8 mouse cellular contexts compared by ENCODE assay signal in the genomic region with DNA sequence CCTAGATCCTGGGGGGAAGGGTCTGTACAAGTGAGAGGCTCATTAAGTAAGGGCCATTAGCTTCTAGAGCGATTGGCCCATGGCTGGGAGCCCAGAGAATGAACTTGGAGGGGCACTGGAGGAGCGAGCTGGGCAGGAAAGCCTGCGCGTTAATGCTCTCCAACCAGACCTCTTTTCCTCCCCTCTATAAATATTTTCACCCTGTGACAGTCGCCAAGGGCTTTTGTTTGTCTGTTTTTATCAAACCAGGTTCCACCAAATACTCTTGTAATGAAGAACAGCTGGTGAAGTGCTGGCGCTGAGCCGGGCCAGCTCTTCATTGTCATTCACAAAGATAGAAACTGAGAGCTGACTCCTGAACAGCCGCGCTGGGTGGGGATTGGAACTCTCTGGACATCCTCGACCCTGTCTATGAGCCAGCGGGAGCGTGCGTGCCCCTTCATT.
A peak's percentile ranks its signal among the peaks of the same experiment; 100 is the strongest.
DNase-seq lines count a peak whose midpoint lies in the region; ATAC-seq lines count a peak whose summit lies in the region.

No protein-coding gene starts in this region.

- peak; percentile 19 to 27 for DNase-seq in adrenal gland, postnatal 36 days
- no peak for DNase-seq in adrenal gland, postnatal 25 days
- DNase-seq in ES-CJ7 (ENCODE audit: low read depth, low spot score) (peak; percentile 47), adipocyte (ENCODE audit: low spot score) (no peak)
- peak; percentile 35 to 72 for DNase-seq in gastrocnemius, adult 8-10 months (ENCODE audit: low spot score in 2 of 2)
- peak; percentile 60 for DNase-seq in lung, postnatal 36 days

- ATAC-seq in hindbrain, embryonic 13.5 days (ENCODE audit: low FRiP score), result peak; percentile 90
- no peak for ATAC-seq in frontal cortex, adult (ENCODE audit: low TSS enrichment)

- H3K4me2 ChIP-seq in hindbrain, embryonic 13.5 days, result peak overlapping the region; percentile 42

- H3K4me1 ChIP-seq in hindbrain, embryonic 13.5 days (replicated peaks), result peaks cover 30% of the 10 kb centered on the region

- no peaks in the 10 kb centered on the region for H3K36me3 ChIP-seq in hindbrain, embryonic 13.5 days

- 15% methylated on average over 13 of the region's 13 CpGs for WGBS in hindbrain, embryonic 13.5 days

- no peaks in the 10 kb centered on the region for H3K27me3 ChIP-seq in hindbrain, embryonic 13.5 days

- no peaks in the 10 kb centered on the region for H3K9me3 ChIP-seq in hindbrain, embryonic 13.5 days

- no peak overlapping the region for H3K4me3 ChIP-seq in hindbrain, embryonic 13.5 days

- H3K9ac ChIP-seq in hindbrain, embryonic 13.5 days, result no peak overlapping the region

- H3K27ac ChIP-seq in hindbrain, embryonic 13.5 days, result peak overlapping the region; percentile 90

Comparison
In these comparisons a context has a peak if more than half of its experiments do, and no peak if none do; other contexts are left out.
1. DNase-seq: peak in adrenal gland, postnatal 36 days (2 of 2), ES-CJ7 (single experiment), gastrocnemius, adult 8-10 months (2 of 2) and lung, postnatal 36 days (single experiment); none in adrenal gland, postnatal 25 days (single experiment) and adipocyte (single experiment).